Mouse (Mus musculus) frontal cortex, postnatal 14 days (tissue): ENCODE results near the gene Rcan1.

Experiments
- DNase-seq, 2 experiments: peaks; one replicate each; pipeline ENCODE4 v3.0.0; 2022; ENCODE audit warnings: low spot score in 2 of 2

Gene Rcan1

GRCm38 (mm10) chr16:92472898-92473297, 2.2 kb upstream of the Rcan1 start:
- no peak for DNase-seq

- no peak for DNase-seq
Observed at GRCm38 (mm10) chr16:92468459-92468858, 2.2 kb downstream of the Rcan1 start.

DNA sequence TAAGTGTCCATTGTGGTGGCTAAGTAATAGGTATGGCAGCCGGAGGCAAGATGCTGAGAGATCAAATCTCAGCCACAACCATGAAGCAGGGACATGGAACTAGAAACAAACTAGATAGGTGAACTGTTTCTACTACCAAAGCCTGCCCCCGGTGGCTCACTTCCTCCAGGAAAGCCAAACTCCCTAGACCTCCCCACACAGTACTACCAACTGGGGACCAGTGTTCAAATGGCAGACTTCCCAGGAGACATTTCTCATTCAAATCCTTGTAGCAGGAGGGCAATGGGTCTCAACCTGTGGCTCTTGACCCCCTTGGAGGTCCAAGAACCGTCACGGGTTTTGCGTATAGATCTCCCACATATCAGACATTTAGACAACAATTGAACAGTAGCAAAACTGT, 3.6 kb downstream of the Rcan1 start:
- DNase-seq = no peak

GRCm38 (mm10) chr16:92465642-92466526, 4.8 kb downstream of the Rcan1 start:
- peak; percentile 97 to 98 for DNase-seq

GRCm38 (mm10) chr16:92465226-92465625, 5.4 kb downstream of the Rcan1 start:
- DNase-seq = no peak

DNA sequence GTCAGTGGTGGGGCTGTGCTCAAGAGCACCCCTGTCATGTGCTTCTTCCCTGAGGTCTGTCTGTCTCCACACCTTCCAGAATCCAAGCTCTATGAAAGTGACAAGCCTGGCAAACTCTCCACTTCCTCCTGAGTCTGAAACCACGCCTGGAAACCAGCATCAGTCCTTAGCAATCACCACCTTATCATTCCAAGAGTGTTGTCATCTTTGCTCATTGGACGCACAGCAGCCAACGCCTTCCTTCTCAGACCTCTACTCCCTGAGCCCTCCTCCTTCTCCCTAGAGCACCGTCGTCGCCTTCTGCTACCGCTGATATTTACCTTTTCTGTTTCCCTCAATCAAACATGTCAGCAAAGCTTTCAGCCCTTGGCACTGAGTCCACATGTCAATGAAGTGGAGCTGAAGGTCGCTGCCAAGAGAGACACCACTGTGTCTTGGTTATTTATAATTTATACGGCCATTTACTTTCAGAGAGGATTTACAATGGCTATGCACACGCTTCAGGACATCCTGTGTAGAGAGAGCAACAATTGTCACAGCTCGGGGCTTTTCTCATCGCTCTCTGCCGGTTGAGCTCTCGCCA, 6.2 kb downstream of the Rcan1 start:
- no peak for DNase-seq

- DNase-seq = no peak
Observed at GRCm38 (mm10) chr16:92461412-92461811, 9.3 kb downstream of the Rcan1 start.

- DNase-seq = peak in 1 of 2 experiments; percentile 61
Observed at GRCm38 (mm10) chr16:92457594-92457993, 13.1 kb downstream of the Rcan1 start.

- DNase-seq = no peak
Observed at GRCm38 (mm10) chr16:92455969-92456368, 14.7 kb downstream of the Rcan1 start.

GRCm38 (mm10) chr16:92455488-92455887, 15.2 kb downstream of the Rcan1 start:
- no peak for DNase-seq

DNA sequence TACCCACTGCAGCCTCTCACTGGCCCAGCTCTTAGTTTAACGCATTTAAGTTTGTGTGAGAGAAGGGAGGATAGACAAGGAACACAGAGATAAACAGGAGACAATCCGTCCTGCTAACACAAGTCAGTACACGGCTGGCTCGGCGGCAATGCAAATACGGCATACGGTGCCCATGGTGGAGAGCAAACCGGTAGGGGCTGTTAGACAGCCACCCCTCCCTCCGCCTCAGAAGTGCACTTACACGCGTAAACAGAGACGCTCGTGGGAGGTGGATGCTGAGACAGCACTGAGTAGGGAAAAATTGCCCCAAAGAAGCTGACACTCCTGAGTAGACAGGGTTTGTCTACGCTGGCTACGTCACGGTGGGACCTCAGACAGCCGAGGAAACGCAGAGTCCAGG, 16.2 kb downstream of the Rcan1 start:
- DNase-seq = no peak

- no peak for DNase-seq
Observed at GRCm38 (mm10) chr16:92454002-92454401, 16.7 kb downstream of the Rcan1 start.

DNA sequence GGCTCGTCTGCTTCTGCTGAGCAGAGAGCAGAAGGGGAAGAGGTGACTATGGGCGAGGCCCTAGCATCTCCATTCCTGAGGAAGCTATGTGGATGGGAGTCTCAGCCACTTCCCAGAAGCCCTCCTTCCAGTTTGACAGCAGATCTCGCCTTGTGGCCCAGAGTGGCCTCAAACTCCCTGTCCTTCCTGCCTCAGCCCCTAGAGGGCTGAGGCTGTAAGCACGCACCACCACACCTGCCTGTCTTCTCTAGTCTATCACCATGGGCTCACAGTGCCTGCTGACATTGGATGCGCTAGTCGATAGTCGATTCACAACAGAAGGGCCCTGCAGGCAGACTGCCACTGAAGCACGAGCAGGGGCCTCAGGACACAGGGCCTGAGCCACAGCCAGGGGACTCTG, 18.1 kb downstream of the Rcan1 start:
- DNase-seq = no peak

DNA sequence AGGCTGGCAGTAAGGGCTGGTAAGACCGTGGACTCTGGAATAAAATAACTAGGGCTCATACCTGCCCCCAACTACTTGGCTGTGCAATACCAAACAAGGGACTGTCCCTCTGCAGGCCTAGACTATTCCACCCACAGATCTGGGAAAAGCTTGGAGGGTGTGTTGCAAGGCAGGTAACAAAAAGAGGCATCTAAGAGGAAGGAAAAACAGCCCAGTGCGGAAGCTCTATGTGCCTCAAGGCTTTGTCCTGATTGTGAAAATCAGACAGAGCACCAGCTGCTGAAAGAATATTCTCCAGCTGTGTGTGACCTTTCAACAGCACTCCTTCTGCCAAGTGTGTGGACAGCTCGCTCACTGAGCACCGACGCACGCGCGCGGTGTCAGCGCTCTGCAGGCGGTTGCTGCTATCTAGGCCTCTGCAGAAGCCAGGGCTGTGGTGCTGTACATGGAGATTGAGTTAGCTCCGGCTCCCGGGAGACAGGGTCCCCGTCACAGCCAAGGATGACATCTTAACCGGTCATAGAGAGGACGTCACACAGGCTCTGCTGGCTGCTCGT, 19.1 kb downstream of the Rcan1 start:
- DNase-seq = no peak

DNA sequence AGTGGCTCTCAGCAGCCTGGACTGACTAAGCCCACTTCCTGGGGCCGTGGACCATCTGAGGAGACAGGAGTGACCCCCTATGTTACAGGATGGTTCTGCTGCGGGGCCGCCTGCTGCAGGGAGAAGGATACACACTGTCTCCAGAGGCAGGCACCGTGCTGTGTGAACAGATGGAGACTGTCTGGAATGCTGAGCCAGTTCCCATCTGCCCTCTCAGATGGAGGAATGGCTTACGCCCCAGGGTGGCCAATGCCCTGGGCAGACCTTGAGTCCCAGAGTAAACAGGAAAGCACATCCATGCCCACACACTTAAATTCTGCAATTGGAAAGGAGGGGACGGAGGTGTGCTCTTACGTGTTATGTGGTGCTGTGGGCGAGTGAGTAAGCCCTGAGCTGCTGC, 20.3 kb downstream of the Rcan1 start:
- DNase-seq = no peak

DNA sequence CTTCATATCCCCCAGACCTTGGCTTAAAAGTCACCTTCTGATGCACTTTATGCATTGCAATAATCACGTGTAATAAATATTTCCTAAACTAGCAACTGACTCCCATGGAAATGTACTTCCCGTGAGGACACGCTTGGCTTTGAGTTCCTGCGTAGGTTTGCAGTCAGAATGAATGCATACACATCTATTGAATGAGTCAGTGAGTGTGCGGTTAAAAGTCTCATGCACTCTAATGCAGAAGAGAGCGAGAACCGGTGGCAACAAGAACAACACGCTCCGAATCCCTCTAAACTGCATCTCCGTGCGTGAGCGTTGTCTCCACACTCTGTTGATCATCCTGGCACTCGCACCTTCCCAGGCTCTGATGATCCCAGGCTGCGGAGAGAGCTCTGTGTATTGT, 21.6 kb downstream of the Rcan1 start:
- no peak for DNase-seq

- no peak for DNase-seq
Observed at GRCm38 (mm10) chr16:92445377-92445776, 25.3 kb downstream of the Rcan1 start.

DNA sequence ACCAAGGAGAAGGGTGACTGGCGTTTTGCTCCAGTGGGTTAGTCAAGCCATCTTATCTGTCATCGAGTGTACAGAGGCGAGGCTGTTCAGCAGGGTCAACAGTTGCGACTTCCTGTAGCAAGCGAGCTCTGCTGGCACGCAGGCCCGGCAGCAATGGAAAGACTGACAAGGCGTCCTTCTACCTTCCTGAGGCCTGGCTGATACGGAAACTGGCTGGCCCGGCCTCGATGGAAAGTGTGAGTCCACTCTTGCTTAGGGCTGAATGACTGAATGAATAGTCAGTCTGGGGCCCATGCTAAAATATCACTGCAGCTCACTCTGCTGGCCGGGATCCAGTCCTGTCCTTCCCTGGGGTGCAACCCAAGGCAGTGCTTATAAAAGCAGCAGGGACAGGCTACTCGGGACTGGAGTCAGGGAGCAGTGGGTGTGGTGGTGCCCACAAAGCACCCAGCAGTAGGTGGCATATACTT, 27.0 kb downstream of the Rcan1 start:
- no peak for DNase-seq

GRCm38 (mm10) chr16:92442946-92443345, 27.7 kb downstream of the Rcan1 start:
- no peak for DNase-seq

- no peak for DNase-seq
Observed at GRCm38 (mm10) chr16:92442150-92442549, 28.5 kb downstream of the Rcan1 start.

DNA sequence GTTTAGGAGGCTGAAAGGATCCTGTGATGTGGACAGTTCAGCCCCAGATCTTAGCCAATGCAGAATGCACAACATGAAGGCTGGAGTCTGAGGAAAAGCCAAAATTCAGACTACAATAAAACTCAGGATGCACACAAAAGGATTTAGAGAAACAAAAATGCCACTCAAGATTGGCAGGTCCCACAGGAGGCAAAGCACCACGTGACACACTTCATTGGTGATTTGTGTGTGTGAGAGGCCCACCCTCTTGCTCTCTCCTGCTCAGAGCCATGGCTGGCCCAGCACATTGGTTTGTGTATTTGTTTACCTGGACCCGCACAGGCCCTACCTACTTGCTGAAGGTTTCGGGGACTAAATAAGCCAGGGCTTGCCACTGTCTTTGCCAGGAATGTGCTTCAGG, 29.5 kb downstream of the Rcan1 start:
- DNase-seq = no peak

DNA sequence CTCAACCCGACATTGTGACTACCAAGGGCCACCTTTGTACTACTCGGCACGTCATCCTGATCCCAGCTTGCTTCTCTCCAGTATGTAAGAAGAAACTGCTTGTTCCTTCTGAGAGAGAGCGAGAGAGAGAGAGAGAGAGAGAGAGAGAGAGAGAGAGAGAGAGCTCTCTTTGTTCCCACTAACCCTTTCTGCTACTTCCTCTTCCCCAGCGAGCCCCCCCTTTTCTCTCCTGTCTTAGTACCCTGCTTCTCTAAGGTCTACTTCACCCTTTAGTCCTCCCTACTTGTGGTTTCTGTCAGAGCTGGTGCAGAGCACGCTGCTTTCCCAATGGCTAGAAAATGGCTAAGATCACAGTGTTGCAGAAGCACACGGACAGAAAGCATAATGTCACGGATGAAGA, 30.4 kb downstream of the Rcan1 start:
- no peak for DNase-seq

- DNase-seq = no peak
Observed at GRCm38 (mm10) chr16:92439775-92440174, 30.9 kb downstream of the Rcan1 start.
